Mouse (Mus musculus) erythroblast, embryonic 14.5 days (primary cell): ENCODE measurements around the gene Pecam1.

Experiments used
- GATA1 ChIP-seq: IDR thresholded peaks from 2 replicates; pipeline ENCODE4 v1.6.1; 2012; ENCODE audit warnings: low read length, inconsistent platforms, mixed read lengths
- TAL1 ChIP-seq: IDR thresholded peaks from 3 replicates; pipeline ENCODE4 v1.6.1; 2012; ENCODE audit warnings: low read length, inconsistent platforms, mixed read lengths

DNA sequence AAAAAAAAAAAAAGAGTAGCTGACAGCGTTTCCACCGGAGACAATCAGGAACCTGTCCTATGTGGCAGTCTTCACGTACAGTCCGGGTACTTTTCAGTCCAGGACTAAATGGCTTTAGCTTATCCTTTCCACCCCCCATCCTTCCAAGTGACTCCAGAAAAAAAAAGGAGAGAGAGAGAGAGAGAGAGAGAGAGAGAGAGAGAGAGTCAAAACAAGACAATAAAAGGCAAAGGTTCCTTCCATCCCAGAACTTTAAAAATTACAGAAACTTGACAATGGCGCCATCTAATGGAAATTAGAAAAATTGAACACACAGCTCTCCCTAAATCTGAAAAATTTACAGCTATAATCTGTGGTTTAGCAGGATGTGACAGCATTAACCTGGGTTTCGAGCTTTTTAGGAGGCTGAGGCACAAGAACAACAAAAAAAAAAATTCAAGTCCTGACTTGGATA is 8.0 kb downstream of the Pecam1 start:
- no peak for TF ChIP-seq TAL1
- no peak for TF ChIP-seq GATA1
